Mouse (Mus musculus) adrenal gland, postnatal 25 days (tissue): Measurements from ENCODE around the gene Poc1a. TPM values are rescaled to one million over a fixed set of nuclear protein-coding genes. Genes with fewer than 3 reads are reported as not detected.

Experiments used
- DNase-seq: peaks from one replicate; pipeline ENCODE4 v3.0.0; 2021; ENCODE audit warnings: mixed read lengths
- total RNA-seq: library from RNA; stranded (reverse); gene quantifications from 2 replicates; pipeline ENCODE4 v1.2.3, GENCODE M21; 2021

The Poc1a gene
- total RNA-seq, 1 experiment from 2014 or later = 6.3 TPM

DNA sequence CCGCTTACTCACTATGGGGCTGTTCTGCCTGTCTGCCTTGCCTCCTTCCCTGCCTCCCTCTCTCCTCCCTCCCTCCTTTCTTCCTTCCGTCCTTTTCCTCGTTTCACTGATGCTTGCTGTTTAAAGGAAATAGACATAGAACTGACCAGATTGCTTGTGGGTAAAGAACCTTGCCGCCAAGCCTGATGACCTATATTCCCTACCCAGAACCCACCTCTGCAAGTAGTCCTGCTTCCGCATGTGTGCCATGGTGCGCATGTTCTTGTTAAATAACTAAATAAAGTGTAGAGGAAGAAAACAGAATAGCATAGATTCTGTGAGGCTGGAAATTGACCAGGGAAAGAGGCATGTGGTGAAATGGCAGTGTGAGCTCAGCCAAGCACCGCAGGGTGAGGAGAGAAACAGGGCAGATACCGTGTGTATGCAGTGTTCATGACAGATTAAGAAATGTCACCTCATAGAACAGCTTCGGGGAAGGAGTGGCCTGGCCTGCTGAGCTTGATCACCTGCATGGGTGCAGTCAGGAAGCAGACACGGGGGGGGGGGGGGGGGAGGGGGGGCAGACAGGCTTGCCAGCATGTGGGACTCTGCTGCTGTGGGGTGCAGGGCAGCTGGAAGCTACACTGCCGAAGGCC, 20.7 kb downstream of the Poc1a start:
- DNase-seq = no peak

DNA sequence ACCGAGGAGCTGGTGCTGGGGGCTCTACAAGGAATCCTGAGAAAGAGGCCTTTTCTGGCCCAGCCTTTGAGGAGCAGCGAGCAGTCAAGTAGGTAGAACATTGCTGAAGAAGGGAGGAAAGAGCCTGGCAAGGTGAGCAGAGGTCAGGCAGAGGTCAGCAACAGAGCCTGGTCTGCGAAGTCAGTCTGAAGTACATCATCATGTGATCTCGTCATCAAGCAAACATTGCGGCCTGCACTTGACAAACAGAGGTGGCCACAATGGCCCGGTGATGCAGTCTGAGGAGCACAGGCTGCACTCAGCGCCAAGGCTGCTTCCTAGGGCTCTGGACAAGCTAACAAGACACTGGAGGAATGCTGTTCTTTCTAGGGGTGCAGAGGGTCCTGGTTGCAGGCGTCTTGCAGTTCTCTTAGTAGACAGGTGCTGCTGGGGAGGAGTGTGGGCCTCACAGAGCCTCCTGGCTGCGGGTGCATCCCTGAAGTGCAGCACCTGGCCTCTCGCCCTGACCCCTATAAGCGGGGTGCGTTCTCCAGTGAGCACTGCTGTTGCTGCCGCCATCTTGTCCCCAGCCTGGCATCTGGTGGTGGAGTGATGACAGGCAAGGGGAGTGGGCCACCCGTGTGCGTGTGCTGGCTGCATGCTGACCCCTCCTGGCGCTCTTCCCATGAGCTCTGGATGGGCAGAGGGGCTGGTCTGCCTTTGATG, 21.7 kb downstream of the Poc1a start:
- DNase-seq = no peak

DNA sequence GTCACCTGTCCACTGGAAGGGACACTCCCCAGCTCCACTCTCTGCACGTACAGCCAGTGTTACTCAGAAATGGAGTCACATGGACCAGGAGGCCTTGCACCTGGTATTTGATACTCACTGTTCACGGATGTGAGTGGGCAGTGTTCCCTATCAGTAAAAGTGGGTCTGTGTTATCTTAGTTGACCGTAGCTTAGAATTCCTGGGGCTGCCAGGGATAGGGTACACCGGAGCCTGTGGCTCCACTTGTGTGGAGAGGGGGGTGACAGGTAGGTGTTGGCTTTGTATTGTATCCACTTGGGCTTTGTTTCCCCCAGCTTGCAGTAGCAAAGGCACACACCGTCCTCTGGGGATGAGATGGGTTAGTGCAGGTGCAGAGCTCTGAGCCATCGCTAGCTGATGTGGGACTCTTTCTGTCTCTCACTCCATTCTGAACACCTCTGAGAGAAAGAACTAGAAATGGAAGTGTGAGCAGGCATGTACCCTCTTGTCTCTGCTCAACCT, 22.6 kb downstream of the Poc1a start:
- DNase-seq = no peak

- peak; percentile 51 for DNase-seq
Observed at GRCm38 (mm10) chr9:106305228-106305627, 24.4 kb downstream of the Poc1a start.

- DNase-seq = peak; percentile 75
Observed at GRCm38 (mm10) chr9:106306662-106307351, 25.9 kb downstream of the Poc1a start.

DNA sequence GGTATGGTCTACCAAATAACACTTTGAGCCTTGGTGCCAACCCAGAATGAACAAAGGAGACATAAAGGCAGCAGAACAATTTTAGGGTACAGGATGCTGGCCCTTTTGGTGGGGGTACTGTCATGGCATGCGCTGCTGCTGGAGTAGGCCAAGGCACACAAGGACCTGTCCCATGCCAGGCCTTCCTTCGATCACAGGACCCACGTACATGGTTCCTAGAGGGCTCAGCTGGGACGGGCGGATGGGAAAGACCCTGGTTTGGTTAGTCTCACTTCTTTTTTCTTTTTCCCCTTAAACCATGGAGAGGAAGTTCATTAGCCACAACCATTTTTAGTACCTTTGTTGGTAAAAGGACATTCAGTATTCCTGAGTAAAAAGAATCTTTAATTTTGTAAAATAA, 27.3 kb downstream of the Poc1a start:
- DNase-seq = no peak

DNA sequence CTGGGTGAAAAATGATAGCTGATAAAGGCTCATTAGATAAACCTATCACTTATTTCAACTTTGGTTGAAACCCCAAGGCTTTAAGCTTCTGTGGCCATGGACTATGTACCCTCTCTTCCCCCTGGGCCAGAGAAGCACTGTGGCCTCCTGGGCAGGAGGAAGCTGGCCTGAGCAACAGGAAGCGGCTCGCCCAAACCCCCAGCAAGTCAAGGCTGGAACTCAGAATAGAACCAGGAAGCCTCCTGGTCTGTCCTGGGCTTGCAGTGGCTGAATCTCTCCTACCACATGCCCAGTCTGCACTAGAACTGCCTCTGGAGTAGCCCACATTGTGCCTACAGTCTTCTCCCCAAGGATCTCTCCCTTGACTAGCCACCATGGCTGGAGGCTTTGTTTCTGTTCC, 27.7 kb downstream of the Poc1a start:
- no peak for DNase-seq

DNA sequence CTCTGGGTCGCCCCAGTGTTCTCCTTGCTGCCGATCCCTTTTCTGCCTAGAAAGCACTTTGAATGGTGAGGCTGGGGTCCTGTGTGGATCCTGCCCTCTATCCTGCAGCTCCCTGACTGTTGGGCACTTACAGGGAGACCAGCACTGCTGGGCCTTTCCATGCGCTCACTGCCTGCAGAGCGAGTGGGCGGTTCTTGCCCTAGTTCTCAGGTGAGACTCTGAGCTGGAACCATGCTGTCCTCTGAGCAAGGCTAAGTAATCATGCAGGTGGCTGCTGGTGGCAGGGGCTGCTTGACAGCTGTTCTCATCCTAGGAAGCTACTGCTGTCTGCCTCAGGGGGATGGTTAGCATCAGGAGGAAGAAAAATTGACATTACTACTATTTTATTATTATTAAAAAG, 28.1 kb downstream of the Poc1a start:
- DNase-seq = no peak

DNA sequence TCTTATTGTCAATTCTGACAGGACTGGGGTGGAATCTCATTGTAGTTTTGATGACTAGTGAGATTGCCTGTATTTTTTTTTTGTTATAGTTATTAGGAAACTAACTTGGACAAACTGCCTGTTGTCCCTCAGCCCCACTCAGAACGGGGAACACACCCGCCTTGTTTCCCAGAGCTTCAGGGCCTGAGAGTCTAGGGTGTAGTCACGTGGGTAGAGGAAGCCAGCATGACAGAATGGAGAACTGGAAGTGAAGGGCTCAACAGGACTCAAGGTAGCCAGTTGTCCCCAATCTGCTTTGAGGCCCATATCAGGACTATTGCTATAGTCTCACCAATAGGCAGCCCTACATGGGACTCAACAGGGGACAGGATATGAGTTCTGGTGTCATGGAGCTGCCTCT, 29.0 kb downstream of the Poc1a start:
- DNase-seq = no peak

GRCm38 (mm10) chr9:106311625-106312191, 30.8 kb downstream of the Poc1a start:
- DNase-seq = no peak

DNA sequence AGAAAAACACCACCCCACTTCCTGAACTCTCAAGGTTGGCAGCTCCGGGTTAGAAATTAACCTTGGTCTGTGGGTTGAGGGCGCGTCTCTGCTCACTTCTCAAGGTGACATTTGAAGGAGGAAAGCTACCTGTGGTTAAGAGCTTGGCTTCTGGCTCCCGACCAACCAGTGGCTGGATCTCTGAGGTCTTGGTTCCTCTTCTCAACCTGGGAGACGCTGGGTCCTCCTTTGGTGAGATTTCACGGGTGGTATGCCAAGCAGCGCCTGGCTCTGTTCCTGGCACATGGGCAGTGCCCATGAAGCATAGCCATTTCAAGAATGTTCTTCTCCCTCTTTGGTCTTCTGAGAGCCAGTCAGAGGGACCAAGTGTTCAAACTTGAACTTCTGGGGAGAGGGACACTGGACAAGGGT, 32.1 kb downstream of the Poc1a start:
- no peak for DNase-seq

DNA sequence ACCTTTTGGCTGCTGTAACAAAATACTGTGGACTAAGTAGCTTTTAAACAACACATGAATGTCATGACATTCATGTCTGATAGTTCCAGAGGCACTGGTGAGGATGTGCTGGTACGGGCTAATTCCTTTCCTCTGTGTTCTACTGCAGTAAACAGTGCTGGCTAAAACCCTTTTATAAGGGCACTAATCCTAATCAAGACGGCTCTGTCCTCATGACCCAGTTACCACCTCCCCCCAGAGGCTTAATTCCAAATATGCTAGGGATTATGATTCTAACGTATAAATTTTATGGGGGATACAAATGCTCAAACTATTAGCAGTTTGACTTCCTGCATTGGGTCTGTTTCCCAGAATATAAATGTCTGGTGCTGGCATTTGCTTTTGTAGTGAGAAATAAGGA, 33.3 kb downstream of the Poc1a start:
- DNase-seq = no peak

GRCm38 (mm10) chr9:106318074-106318473, 37.2 kb downstream of the Poc1a start:
- no peak for DNase-seq

DNA sequence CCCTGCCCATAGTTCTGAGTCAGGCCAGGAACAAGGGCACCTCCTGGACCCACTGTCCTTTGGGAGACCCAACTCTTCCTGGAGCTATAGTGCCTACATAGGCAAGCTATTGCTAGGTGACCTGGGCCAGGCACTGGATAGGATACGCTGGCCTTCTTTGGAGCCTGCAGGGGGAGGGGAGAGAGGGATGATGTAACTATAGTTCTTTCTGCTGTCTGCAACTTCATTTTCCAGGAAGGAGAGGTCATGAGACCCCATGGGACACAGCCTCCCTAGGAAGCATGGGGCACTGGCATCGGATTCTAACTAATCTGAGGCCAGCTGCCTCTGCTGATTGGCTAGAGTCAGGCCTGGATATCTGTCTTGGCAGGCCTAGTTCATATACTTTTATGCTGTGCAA, 38.2 kb downstream of the Poc1a start:
- peak; percentile 11 for DNase-seq

DNA sequence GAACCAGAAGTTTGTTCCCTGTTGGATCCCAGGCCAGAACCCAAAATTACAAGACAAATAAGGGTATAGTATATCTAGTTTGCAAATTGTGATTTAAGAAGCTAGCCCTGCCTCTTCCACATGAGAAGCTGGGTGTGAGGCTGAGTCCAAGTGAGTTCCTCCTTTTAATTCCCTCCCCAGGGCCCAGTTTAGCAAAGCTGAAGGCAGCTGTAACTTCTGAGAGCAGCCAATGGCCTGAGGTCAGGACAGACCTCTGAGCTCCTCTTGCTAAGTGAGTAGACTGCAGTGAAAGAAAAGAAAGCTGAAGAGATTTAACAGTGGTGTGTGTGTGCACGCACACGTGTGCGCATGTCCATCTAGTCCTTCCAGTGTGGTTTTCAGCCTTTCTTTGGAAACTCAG, 41.6 kb downstream of the Poc1a start:
- DNase-seq = no peak

DNA sequence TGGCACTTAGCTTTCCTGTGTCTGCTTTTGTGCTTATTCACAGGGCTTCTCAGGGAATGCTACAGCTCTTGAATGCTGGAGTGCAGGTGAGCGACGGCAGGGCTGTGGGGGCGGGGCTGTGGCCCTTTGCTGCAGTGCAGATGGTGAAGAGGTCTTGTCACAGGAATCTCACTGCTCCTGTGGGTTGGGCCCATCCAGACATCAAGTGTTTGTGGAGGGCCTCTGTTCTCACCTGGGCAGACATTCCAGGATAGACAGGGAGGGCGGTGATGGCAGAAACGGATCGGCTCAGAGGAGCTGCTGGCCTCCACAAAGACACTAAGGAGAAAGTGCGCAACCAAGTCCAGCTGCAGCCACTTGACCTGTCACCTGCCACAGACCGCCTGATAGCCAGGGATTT, 45.4 kb downstream of the Poc1a start:
- no peak for DNase-seq

DNA sequence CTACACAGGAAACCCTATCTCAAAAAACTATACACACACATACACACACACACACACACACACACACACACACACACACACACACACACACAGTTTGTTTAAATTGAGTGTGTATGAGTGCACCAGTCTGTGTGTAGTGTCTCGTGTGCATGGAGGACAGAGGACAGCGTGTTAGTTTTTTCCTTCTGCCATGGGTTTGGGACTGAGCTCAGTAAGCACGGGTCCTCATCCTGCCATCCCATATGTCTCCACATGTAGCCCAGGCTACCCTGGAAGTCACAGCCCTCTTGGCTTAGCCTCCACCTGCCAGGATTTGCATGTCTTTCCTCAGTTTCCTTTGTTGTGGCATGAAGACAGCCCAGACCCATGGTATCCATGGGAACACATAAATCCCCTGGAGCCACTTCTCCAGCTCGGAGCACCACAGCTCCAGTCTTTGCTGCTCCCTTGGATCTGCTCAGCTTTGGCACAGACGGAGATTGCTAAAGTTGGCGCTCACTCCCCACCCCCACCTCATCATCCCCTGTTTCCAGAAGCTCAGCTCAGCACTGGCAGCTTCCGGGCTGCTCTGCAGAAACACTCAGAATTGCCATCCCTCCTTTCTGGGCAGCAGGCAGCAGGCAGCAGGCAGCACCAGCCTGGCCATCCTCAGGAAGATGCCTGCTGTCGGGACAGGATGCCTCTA, 46.4 kb downstream of the Poc1a start:
- DNase-seq = no peak

DNA sequence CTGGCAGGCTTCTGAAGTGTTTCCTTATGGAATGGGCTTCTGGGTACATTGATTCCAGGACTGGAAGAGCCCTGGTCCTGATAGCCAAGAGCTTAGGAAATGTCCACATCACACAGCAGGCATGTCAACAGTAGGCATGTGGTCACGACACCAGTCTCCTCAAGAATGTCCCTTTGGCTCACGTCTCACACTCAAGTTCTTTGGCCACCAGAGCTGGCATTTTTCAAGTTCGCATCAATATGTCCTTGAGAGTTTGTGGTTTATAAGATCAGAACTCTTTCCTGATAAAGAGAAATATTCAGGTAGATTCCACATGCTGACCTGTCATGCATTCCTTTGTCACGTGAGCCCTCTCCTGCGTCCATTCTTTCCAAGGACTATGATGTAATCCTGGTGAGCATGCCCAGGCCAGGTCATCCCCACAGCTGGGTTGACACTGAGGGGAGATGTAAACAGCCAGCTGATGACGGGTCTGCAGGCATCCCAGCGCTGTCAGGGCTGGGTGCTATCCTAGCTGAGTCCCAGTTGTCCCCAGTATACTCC, 47.3 kb downstream of the Poc1a start:
- DNase-seq = no peak

- no peak for DNase-seq
Observed at GRCm38 (mm10) chr9:106328772-106329511, 48.1 kb downstream of the Poc1a start.

- DNase-seq = no peak
Observed at GRCm38 (mm10) chr9:106332746-106333145, 51.9 kb downstream of the Poc1a start.

- DNase-seq = no peak
Observed at GRCm38 (mm10) chr9:106337620-106338019, 56.8 kb downstream of the Poc1a start.
